Mouse (Mus musculus) spleen, adult 2 months (tissue): ENCODE results near the gene Defb43. TPM values are rescaled to one million over a fixed set of nuclear protein-coding genes. Genes with fewer than 3 reads are reported as not detected.

ENCODE experiments used
- DNase-seq, 2 experiments: peaks; one replicate each; pipeline versions ENCODE4 v3.0.0 to v3.0.0-alpha.2; 2012 to 2021; ENCODE audit warnings: low spot score in 2 of 2, low read depth in 1 of 2
- H3K27ac ChIP-seq: fragments of 200-500 bp; 2 replicates; pipeline ENCODE4 v1.5.1; 2012; ENCODE audit warnings: low read length, inconsistent platforms; ENCODE audit not compliant: insufficient read depth
- H3K27me3 ChIP-seq: fragments of 200-500 bp; 2 replicates; pipeline ENCODE4 v1.6.1; 2012; ENCODE audit warnings: mild to moderate bottlenecking, moderate library complexity, low read length, inconsistent platforms; ENCODE audit not compliant: control insufficient read depth, insufficient read depth
- H3K36me3 ChIP-seq: fragments of 200-500 bp; 2 replicates; pipeline ENCODE4 v1.6.1; 2012; ENCODE audit warnings: mild to moderate bottlenecking, low read length, inconsistent platforms; ENCODE audit not compliant: control insufficient read depth, insufficient read depth
- H3K4me1 ChIP-seq: fragments of 200-500 bp; 2 replicates; pipeline ENCODE4 v1.6.1; 2011; ENCODE audit warnings: inconsistent platforms; ENCODE audit not compliant: control insufficient read depth, insufficient read depth, insufficient read length
- H3K4me3 ChIP-seq: fragments of 200-500 bp; 2 replicates; pipeline ENCODE4 v1.5.1; 2011; ENCODE audit warnings: mild to moderate bottlenecking, inconsistent platforms; ENCODE audit not compliant: insufficient read depth, insufficient read length; ENCODE audit errors: extremely low read depth
- CTCF ChIP-seq: fragments of 200-500 bp; IDR thresholded peaks from 2 replicates; pipeline ENCODE4 v1.5.1; 2011; ENCODE audit warnings: mild to moderate bottlenecking, inconsistent platforms; ENCODE audit not compliant: insufficient read depth, insufficient read length, insufficient replicate concordance; ENCODE audit errors: extremely low read depth
- POLR2A ChIP-seq: fragments of 200-500 bp; IDR thresholded peaks from 2 replicates; pipeline ENCODE4 v1.6.1; 2011; ENCODE audit warnings: low read depth, low read length, inconsistent platforms
- WGBS: fragments of 180-500 bp; shearing (Covaris S2); methylation state at CpG from one replicate; pipeline ENCODE4 v1.1.7; 2018; 5-methylcytosine and 5-hydroxymethylcytosine counted together
- polyA plus RNA-seq: library from polyadenylated mRNA; depleted of rRNA; stranded (reverse); fragments of >200 nt; gene quantifications from 2 replicates; pipeline ENCODE4 v1.2.3, GENCODE M21; 2012

The Defb43 gene
- polyA plus RNA-seq, 1 experiment: not detected

GRCm38 (mm10) chr14:63020524-63021156 lies 9.1 kb downstream of the Defb43 start:
- Histone ChIP-seq H3K27me3 (no peaks in the 10 kb centered on the region), H3K4me1 (no peaks in the 10 kb centered on the region), H3K27ac (no peak overlapping the region), H3K36me3 (no peaks in the 10 kb centered on the region), H3K4me3 (no peak overlapping the region)
- TF ChIP-seq CTCF: no peak
- TF ChIP-seq POLR2A: no peak
- WGBS: 57% methylated on average over 6 of the region's 6 CpGs
- DNase-seq: no peak

- WGBS: 69% methylated on average over 3 of the region's 3 CpGs
- H3K4me1 ChIP-seq: no peaks in the 10 kb centered on the region
- H3K27me3 ChIP-seq: no peaks in the 10 kb centered on the region
- no peak within 1 kb of the TSS for H3K27ac ChIP-seq
- TF ChIP-seq POLR2A (no peak), CTCF (no peak)
- no peak within 1 kb of the TSS for H3K4me3 ChIP-seq
- DNase-seq: no peak
- H3K36me3 ChIP-seq: no peaks in the 10 kb centered on the region
Measured at GRCm38 (mm10) chr14:63046691-63047090, 35.1 kb downstream of the Defb43 start, which contains the start of gene Defb42. Gene Defb42, plus strand, starts transcription at chr14:63046991.

- TF ChIP-seq POLR2A: no peak
- no peak for TF ChIP-seq CTCF
- H3K36me3 ChIP-seq: no peaks in the 10 kb centered on the region
- WGBS: 76% methylated on average over 14 of the region's 14 CpGs
- no peak within 1 kb of the TSS for H3K4me3 ChIP-seq
- no peaks in the 10 kb centered on the region for H3K4me1 ChIP-seq
- no peak within 1 kb of the TSS for H3K27ac ChIP-seq
- DNase-seq: no peak
- H3K27me3 ChIP-seq: no peaks in the 10 kb centered on the region
Measured at GRCm38 (mm10) chr14:63049910-63050370, 38.4 kb downstream of the Defb43 start, which contains the start of gene Defb30. Gene Defb30, minus strand, starts transcription at chr14:63049960.

GRCm38 (mm10) chr14:63050769-63051168 lies 39.2 kb downstream of the Defb43 start:
- 24% methylated on average over 5 of the region's 5 CpGs for WGBS
- Histone ChIP-seq H3K27ac (no peak overlapping the region), H3K4me1 (no peaks in the 10 kb centered on the region), H3K27me3 (no peaks in the 10 kb centered on the region), H3K36me3 (no peaks in the 10 kb centered on the region), H3K4me3 (no peak overlapping the region)
- peak; percentile 4 to 42 for DNase-seq
- TF ChIP-seq POLR2A (no peak), CTCF (peak; percentile 62; the same call in 1 of the 2 replicates)

- no peak overlapping the region for H3K4me3 ChIP-seq
- H3K27ac ChIP-seq: no peak overlapping the region
- TF ChIP-seq POLR2A (no peak), CTCF (no peak)
- H3K27me3 ChIP-seq: no peaks in the 10 kb centered on the region
- no peak for DNase-seq
- H3K36me3 ChIP-seq: no peaks in the 10 kb centered on the region
- 61% methylated on average over 6 of the region's 6 CpGs for WGBS
- no peaks in the 10 kb centered on the region for H3K4me1 ChIP-seq
Measured at GRCm38 (mm10) chr14:63054729-63055128, 43.2 kb downstream of the Defb43 start.

- 84% methylated on average over 10 of the region's 10 CpGs for WGBS
- Histone ChIP-seq H3K36me3 (no peaks in the 10 kb centered on the region), H3K4me3 (no peak overlapping the region), H3K27ac (no peak overlapping the region), H3K4me1 (no peaks in the 10 kb centered on the region), H3K27me3 (no peaks in the 10 kb centered on the region)
- no peak for TF ChIP-seq CTCF
- TF ChIP-seq POLR2A: no peak
- no peak for DNase-seq
Measured at GRCm38 (mm10) chr14:63060361-63060760, 48.8 kb downstream of the Defb43 start.

- no peak for DNase-seq
Measured at GRCm38 (mm10) chr14:63062184-63062583, 50.6 kb downstream of the Defb43 start.

More at GRCm38 (mm10) chr14:63062184-63062583, 50.6 kb downstream of the Defb43 start:
- WGBS: 82% methylated on average over 2 of the region's 2 CpGs
- H3K27ac ChIP-seq: no peak overlapping the region
- TF ChIP-seq POLR2A (no peak), CTCF (no peak)
- no peaks in the 10 kb centered on the region for H3K4me1 ChIP-seq
- H3K4me3 ChIP-seq: no peak overlapping the region
- no peaks in the 10 kb centered on the region for H3K36me3 ChIP-seq
- H3K27me3 ChIP-seq: no peaks in the 10 kb centered on the region
